Mouse (Mus musculus) hindbrain, embryonic 14.5 days (tissue): ENCODE measurements around the gene Bex1. TPM values are rescaled to one million over a fixed set of nuclear protein-coding genes. Genes with fewer than 3 reads are reported as not detected.

Experiments used
- ATAC-seq: fragments of 200-750 bp; cut with Nextera tagmentation; 2 replicates; pipeline ENCODE4 v1.8.0; 2017; ENCODE audit warnings: moderate number of reproducible peaks, mild to moderate bottlenecking, moderate TSS enrichment, moderate library complexity; ENCODE audit not compliant: low FRiP score
- DNase-seq: peaks from one replicate; pipeline ENCODE4 v3.0.0-alpha.2; 2015; ENCODE audit warnings: low spot score
- H3K27ac ChIP-seq: fragments of 300-500 bp; sonication (generic); 2 replicates; pipeline ENCODE4 v1.5.1; 2014; ENCODE audit warnings: mild to moderate bottlenecking, moderate library complexity
- H3K27me3 ChIP-seq: fragments of 300-500 bp; sonication (generic); 2 replicates; pipeline ENCODE4 v1.6.1; 2014; ENCODE audit warnings: mild to moderate bottlenecking, low read length, mixed read lengths; ENCODE audit not compliant: control insufficient read depth, insufficient read depth
- H3K36me3 ChIP-seq: fragments of 300-500 bp; sonication (generic); replicated peaks from 2 replicates; pipeline ENCODE4 v1.6.1; 2014; ENCODE audit not compliant: control insufficient read depth, insufficient read depth
- H3K4me1 ChIP-seq: fragments of 300-500 bp; sonication (generic); replicated peaks from 2 replicates; pipeline ENCODE4 v1.6.1; 2014; ENCODE audit warnings: antibody characterized with exemption, low read length, mixed read lengths; ENCODE audit not compliant: control insufficient read depth, insufficient read depth
- H3K4me2 ChIP-seq: fragments of 300-500 bp; sonication (generic); replicated peaks from 2 replicates; pipeline ENCODE4 v1.6.1; 2014; ENCODE audit warnings: mild to moderate bottlenecking, moderate library complexity
- H3K4me3 ChIP-seq: fragments of 300-500 bp; sonication (generic); replicated peaks from 2 replicates; pipeline ENCODE4 v1.5.1; 2014; ENCODE audit warnings: mild to moderate bottlenecking, low read length
- H3K9ac ChIP-seq: fragments of 300-500 bp; sonication (generic); 2 replicates; pipeline ENCODE4 v1.6.1; 2014
- H3K9me3 ChIP-seq: fragments of 300-500 bp; sonication (generic); 2 replicates; pipeline ENCODE4 v1.6.1; 2016; ENCODE audit warnings: low read length; ENCODE audit not compliant: control insufficient read depth
- WGBS: fragments of 180-500 bp; shearing (Covaris S2); extraction: QIAGEN DNeasy Blood & Tissue Kit; methylation state at CpG from one replicate; pipeline ENCODE4 v1.1.7; 2014; 5-methylcytosine and 5-hydroxymethylcytosine counted together
- microRNA-seq: library from miRNA; unstranded; fragments of <30 nt; microRNA quantifications from one replicate; pipeline ENCODE4, GENCODE M21; 2016
- polyA plus RNA-seq: library from polyadenylated mRNA; unstranded; fragments of >200 nt; fragmentation: Nextera tagmentation; extraction: Ambion mirVana; gene quantifications from 2 replicates; pipeline ENCODE4 v1.2.1, GENCODE M21; 2014

Bex1 gene
- polyA plus RNA-seq, 1 experiment from 2014 or later, result 221 TPM

- H3K9me3 ChIP-seq, result no peaks in the 10 kb centered on the region
- H3K9ac ChIP-seq, result no peak overlapping the region
- H3K27ac ChIP-seq, result no peak overlapping the region
- no peak overlapping the region for H3K4me2 ChIP-seq
- ATAC-seq, result no peak
- no peak for DNase-seq
- no peaks in the 10 kb centered on the region for H3K4me1 ChIP-seq
- H3K4me3 ChIP-seq, result no peak overlapping the region
- no peaks in the 10 kb centered on the region for H3K36me3 ChIP-seq
- H3K27me3 ChIP-seq, result peaks cover 4% of the 10 kb centered on the region; the same call in 1 of the 2 replicates
- WGBS, result 83% methylated on average over 1 of the region's 1 CpGs
These were observed 32.2 kb downstream of the Bex1 start for GRCm38 (mm10) chrX:136183107-136183506.

GRCm38 (mm10) chrX:136180897-136181553, 34.3 kb downstream of the Bex1 start:
- Histone ChIP-seq H3K4me2 (no peak overlapping the region), H3K27ac (no peak overlapping the region), H3K4me1 (no peaks in the 10 kb centered on the region), H3K9me3 (no peaks in the 10 kb centered on the region), H3K9ac (no peak overlapping the region), H3K27me3 (peaks cover 4% of the 10 kb centered on the region; the same call in 1 of the 2 replicates), H3K4me3 (no peak overlapping the region), H3K36me3 (no peaks in the 10 kb centered on the region)
- no peak for ATAC-seq
- 23% methylated on average over 11 of the region's 11 CpGs for WGBS
- no peak for DNase-seq

- peak overlapping the region; percentile 45 for H3K4me3 ChIP-seq
- peak overlapping the region; percentile 64 for H3K9ac ChIP-seq
- no peaks in the 10 kb centered on the region for H3K9me3 ChIP-seq
- 30% methylated on average over 10 of the region's 10 CpGs for WGBS
- peak overlapping the region; percentile 91 for H3K27ac ChIP-seq
- no peaks in the 10 kb centered on the region for H3K27me3 ChIP-seq
- DNase-seq (peak; percentile 36), ATAC-seq (no peak)
- H3K36me3 ChIP-seq, result 0 out of 2 replicates have a peak, but pooled peaks cover 8% of the 10 kb centered on the region
- no peaks in the 10 kb centered on the region for H3K4me1 ChIP-seq
- H3K4me2 ChIP-seq, result peak overlapping the region; percentile 55
These were observed 42.5 kb downstream of the Bex1 start for GRCm38 (mm10) chrX:136172786-136173185.

- peak within 1 kb of the TSS; percentile 64 for H3K9ac ChIP-seq
- H3K9me3 ChIP-seq, result no peaks in the 10 kb centered on the region
- H3K4me3 ChIP-seq, result peak within 1 kb of the TSS; percentile 45
- no peaks in the 10 kb centered on the region for H3K27me3 ChIP-seq
- H3K36me3 ChIP-seq, result 0 out of 2 replicates have a peak, but pooled peaks cover 8% of the 10 kb centered on the region
- H3K27ac ChIP-seq, result peak within 1 kb of the TSS; percentile 91
- H3K4me2 ChIP-seq, result peak within 1 kb of the TSS; percentile 55
- peak; percentile 79 for DNase-seq
- 17% methylated on average over 10 of the region's 10 CpGs for WGBS
- no peaks in the 10 kb centered on the region for H3K4me1 ChIP-seq
- ATAC-seq, result peak; percentile 98
These were observed 43.2 kb downstream of the Bex1 start, which contains the start of gene Tceal8 for GRCm38 (mm10) chrX:136172118-136172551. Gene Tceal8 (minus strand): TSS chrX:136172342.

- peak; percentile 73 for ATAC-seq
- Histone ChIP-seq H3K4me3 (peak overlapping the region; percentile 45), H3K9ac (peak overlapping the region; percentile 64), H3K4me2 (peak overlapping the region; percentile 50), H3K36me3 (0 out of 2 replicates have a peak, but pooled peaks cover 8% of the 10 kb centered on the region), H3K9me3 (no peaks in the 10 kb centered on the region), H3K4me1 (no peaks in the 10 kb centered on the region), H3K27ac (peak overlapping the region; percentile 91), H3K27me3 (no peaks in the 10 kb centered on the region)
- peak; percentile 65 for DNase-seq
- WGBS, result 18% methylated on average over 24 of the region's 24 CpGs
These were observed 43.9 kb downstream of the Bex1 start for GRCm38 (mm10) chrX:136171189-136172117.

GRCm38 (mm10) chrX:136170625-136171024, 44.7 kb downstream of the Bex1 start:
- peak overlapping the region; percentile 50 for H3K4me2 ChIP-seq
- 0 out of 2 replicates have a peak, but pooled peaks cover 8% of the 10 kb centered on the region for H3K36me3 ChIP-seq
- ATAC-seq, result no peak
- no peak overlapping the region for H3K27ac ChIP-seq
- H3K9ac ChIP-seq, result no peak overlapping the region
- H3K27me3 ChIP-seq, result no peaks in the 10 kb centered on the region
- no peaks in the 10 kb centered on the region for H3K9me3 ChIP-seq
- WGBS, result 60% methylated on average over 10 of the region's 10 CpGs
- no peaks in the 10 kb centered on the region for H3K4me1 ChIP-seq
- peak overlapping the region; percentile 45 for H3K4me3 ChIP-seq
- DNase-seq, result no peak

Small RNA genes within 50 kb of the gene (microRNA-seq; reads per million reads assigned to microRNA genes)
- gene Mir6383, result not detected

Other genes with a start within 250 kb of the Bex1 start
- gene Arxes2, start 221.7 kb downstream of the Bex1 start, polyA plus RNA-seq, result 271 and 297 TPM in 2 replicates
- 140 and 149 TPM in 2 replicates for gene Arxes1, start 182.1 kb downstream of the Bex1 start, polyA plus RNA-seq
- 553 and 572 TPM in 2 replicates for gene Bex2, start 147.3 kb downstream of the Bex1 start, polyA plus RNA-seq
- gene Nxf3, start 130.3 kb downstream of the Bex1 start, polyA plus RNA-seq, result not detected in 2 replicates
- 140 TPM in 2 replicates for gene Bex4, start 76.5 kb downstream of the Bex1 start, polyA plus RNA-seq
- gene Tceal8, start 43.2 kb downstream of the Bex1 start, polyA plus RNA-seq, result 129 and 130 TPM in 2 replicates
- 11.1 and 13.6 TPM in 2 replicates for gene Tceal5, start 11.6 kb downstream of the Bex1 start, polyA plus RNA-seq
- gene Tceal7, start 734 bp downstream of the Bex1 start, polyA plus RNA-seq, result 2.0 and 2.3 TPM in 2 replicates
- gene Tceal9, start 29.6 kb upstream of the Bex1 start, polyA plus RNA-seq, result 247 and 268 TPM in 2 replicates
- gene Bex3, start 54.7 kb upstream of the Bex1 start, polyA plus RNA-seq, result 749 and 760 TPM in 2 replicates